8 mouse cellular contexts compared by ENCODE assay signal in genomic region chr9:21167140-21168097, GRCm38 (mm10). TPM values are rescaled to one million over a fixed set of nuclear protein-coding genes. Genes with fewer than 3 reads are reported as not detected.
DNase-seq lines count a peak whose midpoint lies in the region; ATAC-seq lines count a peak whose summit lies in the region.

No protein-coding gene starts in this region.

- no peaks in the 10 kb centered on the region for H3K36me3 ChIP-seq in kidney, embryonic 16.5 days (ENCODE audit: insufficient read depth, low read length)

- peaks cover 46% of the 10 kb centered on the region for H3K4me1 ChIP-seq in kidney, embryonic 16.5 days (ENCODE audit: insufficient read depth, low read length)

- WGBS in kidney, embryonic 16.5 days: 46% methylated on average over 10 of the region's 10 CpGs

- peak overlapping the region; percentile 52 for H3K4me2 ChIP-seq in kidney, embryonic 16.5 days (replicated peaks; ENCODE audit: low read depth, low read length)

- peak; percentile 21 for ATAC-seq in granulocyte monocyte progenitor cell, adult 5-6 weeks (replicated peaks; ENCODE audit: poor library complexity, severe bottlenecking)
- ATAC-seq in kidney, embryonic 16.5 days (ENCODE audit: low FRiP score, low TSS enrichment): no peak

- H3K9ac ChIP-seq in kidney, embryonic 16.5 days (replicated peaks; ENCODE audit: low read length): peak overlapping the region; percentile 64

- peaks cover 44% of the 10 kb centered on the region for H3K27me3 ChIP-seq in kidney, embryonic 16.5 days (ENCODE audit: insufficient read depth, low read length)

- peak overlapping the region; percentile 94 for H3K27ac ChIP-seq in kidney, embryonic 16.5 days (ENCODE audit: low read length)

- peak overlapping the region; percentile 37 for H3K4me3 ChIP-seq in kidney, embryonic 16.5 days (ENCODE audit: low read length)

- no peaks in the 10 kb centered on the region for H3K9me3 ChIP-seq in kidney, embryonic 16.5 days (ENCODE audit: low read length)

- DNase-seq in lung, adult 18-20 months: peak; percentile 59 to 65
- no peak for DNase-seq in lung, postnatal 14 days
- peak; percentile 64 to 82 for DNase-seq in lung, postnatal 4 days
- DNase-seq in right cerebral cortex, adult 18-20 months: no peak
- DNase-seq in c-Kit-positive CD71-positive TER-119-positive erythroid progenitor cells, embryonic 14.5 days (ENCODE audit: low spot score): no peak
- no peak for DNase-seq in layer of hippocampus, adult 8-10 months (ENCODE audit: low spot score in 2 of 2)

RNA-seq across cellular contexts. Expression of gene Pde4a, which starts 1.9 kb away (rescaled TPM):
- 19.9 and 25.7 TPM in 2 replicates for total RNA-seq in granulocyte monocyte progenitor cell, adult 5-6 weeks (2014; fragmentation: Nextera tagmentation)
- total RNA-seq in granulocyte monocyte progenitor cell, adult 5-6 weeks (2017): 3.8 and 4.1 TPM in 2 replicates
- polyA plus RNA-seq in kidney, embryonic 16.5 days (2015; fragmentation: Nextera tagmentation; extraction: Ambion mirVana): 14.3 and 15.3 TPM in 2 replicates
- 10 to 100 TPM; 86.6 to 99.1 (median 93.6) TPM for total RNA-seq in layer of hippocampus, adult 8-10 months (2022)

RNA-seq across cellular contexts. Expression of gene Cdc37, which starts 17.6 kb away (rescaled TPM):
- 120 and 157 TPM in 2 replicates for total RNA-seq in granulocyte monocyte progenitor cell, adult 5-6 weeks (2014; fragmentation: Nextera tagmentation)
- total RNA-seq in granulocyte monocyte progenitor cell, adult 5-6 weeks (2017): 285 and 306 TPM in 2 replicates
- 359 and 386 TPM in 2 replicates for polyA plus RNA-seq in kidney, embryonic 16.5 days (2015; fragmentation: Nextera tagmentation; extraction: Ambion mirVana)
- 100 to 1,000 TPM; 116 to 151 (median 131) TPM for total RNA-seq in layer of hippocampus, adult 8-10 months (2022)

RNA-seq across cellular contexts. Expression of gene Tyk2, which starts 36.4 kb away (rescaled TPM):
- total RNA-seq in granulocyte monocyte progenitor cell, adult 5-6 weeks (2014; fragmentation: Nextera tagmentation): 27.1 and 28.6 TPM in 2 replicates
- 19.0 and 19.8 TPM in 2 replicates for total RNA-seq in granulocyte monocyte progenitor cell, adult 5-6 weeks (2017)
- polyA plus RNA-seq in kidney, embryonic 16.5 days (2015; fragmentation: Nextera tagmentation; extraction: Ambion mirVana): 16.1 and 16.3 TPM in 2 replicates
- 10 to 100 TPM; 17.1 to 20.7 (median 18.7) TPM for total RNA-seq in layer of hippocampus, adult 8-10 months (2022)

Comparison
In these comparisons a context has a peak if more than half of its experiments do, and no peak if none do; other contexts are left out.
1. DNase-seq: peak in lung, adult 18-20 months (2 of 2) and lung, postnatal 4 days (2 of 2); none in lung, postnatal 14 days (single experiment), right cerebral cortex, adult 18-20 months (single experiment), c-Kit-positive CD71-positive TER-119-positive erythroid progenitor cells, embryonic 14.5 days (single experiment) and layer of hippocampus, adult 8-10 months (0 of 2).